Mouse (Mus musculus) limb, embryonic 10.5 days (tissue): ENCODE results near the gene Atxn1. TPM values are rescaled to one million over a fixed set of nuclear protein-coding genes. Genes with fewer than 3 reads are reported as not detected.

Experiments used
- DNase-seq: peaks from one replicate; pipeline ENCODE4 v3.0.0-alpha.2; 2017; ENCODE audit warnings: low spot score
- H3K27ac ChIP-seq: fragments of 300-500 bp; sonication (generic); 2 replicates; pipeline ENCODE4 v1.5.1; 2016; ENCODE audit warnings: mild to moderate bottlenecking
- H3K27me3 ChIP-seq: fragments of 300-500 bp; sonication (generic); 2 replicates; pipeline ENCODE4 v1.6.1; 2016; ENCODE audit warnings: low read depth, mild to moderate bottlenecking; ENCODE audit not compliant: poor library complexity, severe bottlenecking
- H3K36me3 ChIP-seq: fragments of 300-500 bp; sonication (generic); 2 replicates; pipeline ENCODE4 v1.6.1; 2016; ENCODE audit warnings: mild to moderate bottlenecking, moderate library complexity
- H3K4me1 ChIP-seq: fragments of 300-500 bp; sonication (generic); 2 replicates; pipeline ENCODE4 v1.6.1; 2016
- H3K4me3 ChIP-seq: fragments of 300-500 bp; sonication (generic); 2 replicates; pipeline ENCODE4 v1.5.1; 2016; ENCODE audit warnings: mild to moderate bottlenecking, moderate library complexity
- H3K9me3 ChIP-seq: fragments of 300-500 bp; sonication (generic); replicated peaks from 2 replicates; pipeline ENCODE4 v1.6.1; 2016; ENCODE audit warnings: mild to moderate bottlenecking
- WGBS: fragments of 180-500 bp; shearing (Covaris S2); methylation state at CpG from one replicate; pipeline ENCODE4 v1.1.7; 2016; 5-methylcytosine and 5-hydroxymethylcytosine counted together
- polyA plus RNA-seq: library from polyadenylated mRNA; unstranded; fragments of >200 nt; fragmentation: Nextera tagmentation; extraction: Ambion mirVana; gene quantifications from 2 replicates; pipeline ENCODE4 v1.2.1, GENCODE M21; 2016

Atxn1 gene
- polyA plus RNA-seq, 1 experiment from 2014 or later = 1.4 TPM

GRCm38 (mm10) chr13:45718850-45719249 is 246.0 kb downstream of the Atxn1 start:
- DNase-seq = no peak
- Histone ChIP-seq H3K27ac (no peak overlapping the region), H3K36me3 (no peaks in the 10 kb centered on the region), H3K4me1 (no peaks in the 10 kb centered on the region), H3K9me3 (no peaks in the 10 kb centered on the region), H3K27me3 (no peaks in the 10 kb centered on the region), H3K4me3 (no peak overlapping the region)
- 41% methylated on average over 3 of the region's 3 CpGs for WGBS

GRCm38 (mm10) chr13:45715583-45716180 is 249.1 kb downstream of the Atxn1 start:
- Histone ChIP-seq H3K36me3 (no peaks in the 10 kb centered on the region), H3K4me3 (no peak overlapping the region), H3K9me3 (no peaks in the 10 kb centered on the region), H3K27me3 (no peaks in the 10 kb centered on the region), H3K4me1 (no peaks in the 10 kb centered on the region), H3K27ac (no peak overlapping the region)
- no peak for DNase-seq
- WGBS = 81% methylated on average over 7 of the region's 7 CpGs

GRCm38 (mm10) chr13:45710041-45710440 is 254.8 kb downstream of the Atxn1 start:
- H3K4me3 ChIP-seq = no peak overlapping the region
- H3K27ac ChIP-seq = no peak overlapping the region
- WGBS = 90% methylated on average over 8 of the region's 8 CpGs
- no peak for DNase-seq
- no peaks in the 10 kb centered on the region for H3K36me3 ChIP-seq
- no peaks in the 10 kb centered on the region for H3K9me3 ChIP-seq
- H3K27me3 ChIP-seq = no peaks in the 10 kb centered on the region
- no peaks in the 10 kb centered on the region for H3K4me1 ChIP-seq

- H3K36me3 ChIP-seq = no peaks in the 10 kb centered on the region
- no peaks in the 10 kb centered on the region for H3K9me3 ChIP-seq
- no peak overlapping the region for H3K4me3 ChIP-seq
- H3K4me1 ChIP-seq = no peaks in the 10 kb centered on the region
- no peak overlapping the region for H3K27ac ChIP-seq
- DNase-seq = no peak
- H3K27me3 ChIP-seq = no peaks in the 10 kb centered on the region
- 90% methylated on average over 11 of the region's 11 CpGs for WGBS
Measured at GRCm38 (mm10) chr13:45709402-45709801, 255.4 kb downstream of the Atxn1 start.

- Histone ChIP-seq H3K27me3 (no peaks in the 10 kb centered on the region), H3K36me3 (no peaks in the 10 kb centered on the region), H3K4me1 (peaks cover 5% of the 10 kb centered on the region), H3K27ac (no peak overlapping the region), H3K4me3 (no peak overlapping the region), H3K9me3 (no peaks in the 10 kb centered on the region)
- no peak for DNase-seq
- 87% methylated on average over 7 of the region's 7 CpGs for WGBS
Measured at GRCm38 (mm10) chr13:45701296-45701790, 263.5 kb downstream of the Atxn1 start.

- Histone ChIP-seq H3K9me3 (no peaks in the 10 kb centered on the region), H3K36me3 (no peaks in the 10 kb centered on the region), H3K27me3 (no peaks in the 10 kb centered on the region), H3K4me1 (peaks cover 5% of the 10 kb centered on the region), H3K27ac (no peak overlapping the region), H3K4me3 (no peak overlapping the region)
- 82% methylated on average over 3 of the region's 3 CpGs for WGBS
- DNase-seq = no peak
Measured at GRCm38 (mm10) chr13:45698982-45699381, 265.8 kb downstream of the Atxn1 start.

- Histone ChIP-seq H3K27ac (no peak overlapping the region), H3K9me3 (no peaks in the 10 kb centered on the region), H3K36me3 (no peaks in the 10 kb centered on the region), H3K27me3 (no peaks in the 10 kb centered on the region), H3K4me3 (no peak overlapping the region), H3K4me1 (peaks cover 10% of the 10 kb centered on the region)
- 96% methylated on average over 6 of the region's 6 CpGs for WGBS
- no peak for DNase-seq
Measured at GRCm38 (mm10) chr13:45696009-45696408, 268.8 kb downstream of the Atxn1 start.

GRCm38 (mm10) chr13:45694921-45695437 is 269.8 kb downstream of the Atxn1 start:
- H3K36me3 ChIP-seq = no peaks in the 10 kb centered on the region
- DNase-seq = no peak
- no peak overlapping the region for H3K27ac ChIP-seq
- no peaks in the 10 kb centered on the region for H3K27me3 ChIP-seq
- H3K9me3 ChIP-seq = no peaks in the 10 kb centered on the region
- 85% methylated on average over 12 of the region's 12 CpGs for whole genome bisulfite sequencing
- peaks cover 10% of the 10 kb centered on the region for H3K4me1 ChIP-seq
- H3K4me3 ChIP-seq = no peak overlapping the region

GRCm38 (mm10) chr13:45693953-45694352 is 270.9 kb downstream of the Atxn1 start:
- peaks cover 6% of the 10 kb centered on the region; the same call in 1 of the 2 replicates for H3K4me1 ChIP-seq
- no peaks in the 10 kb centered on the region for H3K36me3 ChIP-seq
- no peak for DNase-seq
- H3K4me3 ChIP-seq = no peak overlapping the region
- WGBS = 93% methylated on average over 9 of the region's 9 CpGs
- H3K27me3 ChIP-seq = no peaks in the 10 kb centered on the region
- no peak overlapping the region for H3K27ac ChIP-seq
- no peaks in the 10 kb centered on the region for H3K9me3 ChIP-seq

- Histone ChIP-seq H3K9me3 (no peaks in the 10 kb centered on the region), H3K4me1 (0 out of 2 replicates have a peak, but pooled peaks cover 6% of the 10 kb centered on the region), H3K4me3 (no peak overlapping the region), H3K27ac (no peak overlapping the region), H3K27me3 (no peaks in the 10 kb centered on the region), H3K36me3 (no peaks in the 10 kb centered on the region)
- 78% methylated on average over 11 of the region's 11 CpGs for WGBS
- DNase-seq = no peak
Measured at GRCm38 (mm10) chr13:45693534-45693933, 271.3 kb downstream of the Atxn1 start.

- no peak for DNase-seq
- H3K9me3 ChIP-seq = no peaks in the 10 kb centered on the region
- WGBS = 93% methylated on average over 4 of the region's 4 CpGs
- no peaks in the 10 kb centered on the region for H3K36me3 ChIP-seq
- H3K4me3 ChIP-seq = no peak overlapping the region
- no peaks in the 10 kb centered on the region for H3K27me3 ChIP-seq
- H3K4me1 ChIP-seq = 0 out of 2 replicates have a peak, but pooled peaks cover 6% of the 10 kb centered on the region
- no peak overlapping the region for H3K27ac ChIP-seq
Measured at GRCm38 (mm10) chr13:45693126-45693525, 271.7 kb downstream of the Atxn1 start.

GRCm38 (mm10) chr13:45692440-45692839 is 272.4 kb downstream of the Atxn1 start:
- Histone ChIP-seq H3K27ac (no peak overlapping the region), H3K4me3 (no peak overlapping the region), H3K4me1 (0 out of 2 replicates have a peak, but pooled peaks cover 6% of the 10 kb centered on the region), H3K36me3 (no peaks in the 10 kb centered on the region), H3K27me3 (no peaks in the 10 kb centered on the region), H3K9me3 (no peaks in the 10 kb centered on the region)
- 79% methylated on average over 9 of the region's 9 CpGs for WGBS
- no peak for DNase-seq

GRCm38 (mm10) chr13:45690426-45690825 is 274.4 kb downstream of the Atxn1 start:
- Histone ChIP-seq H3K36me3 (no peaks in the 10 kb centered on the region), H3K4me1 (0 out of 2 replicates have a peak, but pooled peaks cover 6% of the 10 kb centered on the region), H3K27ac (no peak overlapping the region), H3K4me3 (no peak overlapping the region), H3K9me3 (no peaks in the 10 kb centered on the region), H3K27me3 (no peaks in the 10 kb centered on the region)
- 89% methylated on average over 1 of the region's 1 CpGs for WGBS
- no peak for DNase-seq
